Mouse (Mus musculus) cerebellum, adult 9-11 months (tissue): ENCODE measurements around the gene Jdp2.

Source experiments
- DNase-seq: peaks from one replicate; pipeline ENCODE4 v3.0.0; 2022

The Jdp2 gene

DNA sequence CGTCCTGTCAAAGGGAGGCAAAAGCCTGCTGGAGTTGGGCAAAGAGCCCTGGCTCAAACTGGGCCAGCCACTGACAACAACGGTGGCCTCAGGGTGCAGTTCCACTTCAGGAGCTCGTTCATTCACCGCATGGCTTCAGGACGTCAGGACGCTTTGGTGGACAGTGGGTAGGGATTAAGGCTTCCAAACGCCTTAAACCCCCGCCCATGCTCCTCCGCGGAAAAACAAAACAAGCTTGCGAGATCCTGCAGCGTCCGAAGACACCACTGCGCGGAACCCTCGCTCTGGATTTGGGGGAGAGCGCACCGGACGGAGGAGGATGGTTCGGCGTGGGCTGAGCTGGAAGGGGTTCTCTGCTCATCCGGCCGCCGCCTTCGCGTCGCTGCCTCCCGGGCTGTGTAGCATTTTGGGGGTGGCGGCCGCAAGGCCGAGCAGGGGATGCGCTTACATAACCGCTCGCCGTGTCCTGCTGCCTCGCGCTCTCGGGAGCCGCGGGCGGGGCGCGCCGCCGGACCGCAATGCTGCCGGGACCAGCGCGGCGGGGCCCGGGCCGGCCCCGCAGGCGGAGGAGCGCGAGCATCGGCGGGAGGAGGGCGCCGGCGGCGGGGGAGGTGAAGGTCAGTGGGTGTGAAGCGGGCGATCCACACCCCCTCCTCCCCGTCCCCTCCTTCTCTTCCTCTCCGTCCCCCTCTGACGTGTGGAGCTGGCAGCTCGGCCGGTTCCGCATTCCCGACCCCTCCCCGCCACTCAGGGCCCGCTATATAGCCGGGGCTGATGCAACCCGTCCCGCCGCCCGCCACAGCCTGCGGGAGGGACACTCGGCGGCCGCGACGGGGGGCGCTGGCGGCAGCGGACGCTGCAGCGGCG lies at the start of gene Jdp2:
Gene Jdp2, plus strand, starts transcription at position 417 of the 867 bp plus-strand sequence.
- DNase-seq: peak; percentile 88

DNA sequence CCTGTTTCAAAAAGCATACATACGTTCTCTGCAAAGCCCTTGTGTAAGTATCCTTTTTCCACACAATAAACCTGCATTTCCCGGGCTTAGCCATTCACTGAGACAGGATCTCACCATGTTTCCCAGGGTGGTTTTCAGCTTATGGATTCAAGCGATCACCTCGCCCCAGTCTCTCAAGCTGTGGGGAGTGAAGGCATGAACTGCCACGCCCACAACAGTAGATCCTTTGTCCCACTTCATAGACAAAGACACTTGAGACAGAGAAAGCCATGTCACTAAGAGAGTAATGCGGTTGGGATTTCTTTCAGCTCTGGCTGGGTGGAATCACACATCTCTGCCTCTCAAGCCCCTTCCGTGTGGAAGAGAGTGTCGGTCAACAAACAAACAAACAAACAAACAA lies 49.2 kb upstream of the Jdp2 start:
- no peak for DNase-seq

DNA sequence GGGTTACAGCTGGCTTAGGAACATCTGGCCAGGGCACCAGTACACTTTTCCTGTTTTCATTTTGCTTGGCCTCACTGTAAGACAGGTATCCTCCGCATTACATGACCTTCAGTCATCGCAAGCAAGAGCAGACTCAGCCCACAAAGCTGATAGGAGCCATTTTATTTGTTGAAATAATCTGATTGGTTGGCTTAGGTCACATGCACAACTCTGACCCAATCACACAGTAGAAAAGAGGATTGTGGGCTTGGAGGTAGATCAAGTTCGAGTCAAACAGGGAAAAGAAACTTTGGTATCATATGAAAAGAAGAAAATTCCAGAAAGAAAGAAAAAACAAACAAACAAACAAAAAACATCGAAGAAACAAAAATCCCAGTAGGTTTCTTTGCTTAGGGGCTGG lies 48.4 kb upstream of the Jdp2 start:
- DNase-seq: no peak

DNA sequence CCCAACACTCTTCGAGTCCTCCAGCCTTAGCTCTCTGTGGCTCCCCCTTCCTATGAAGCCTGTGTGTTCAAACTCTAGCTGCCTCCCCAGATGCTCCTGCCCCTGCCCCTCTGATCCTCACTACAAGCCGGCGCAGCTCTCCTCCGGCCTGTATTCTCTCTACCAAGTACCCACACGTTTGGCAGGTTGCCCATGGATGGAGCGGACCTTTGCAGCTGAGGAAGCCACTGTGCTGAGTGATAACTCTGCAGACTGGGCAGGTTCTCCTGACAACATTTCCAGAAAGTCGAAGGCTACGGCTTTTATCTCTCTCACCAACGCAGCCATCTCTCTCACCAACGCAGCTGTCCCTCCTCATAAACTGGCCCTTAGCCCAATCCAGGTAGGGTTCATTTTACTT lies 39.5 kb upstream of the Jdp2 start:
- DNase-seq: no peak

DNA sequence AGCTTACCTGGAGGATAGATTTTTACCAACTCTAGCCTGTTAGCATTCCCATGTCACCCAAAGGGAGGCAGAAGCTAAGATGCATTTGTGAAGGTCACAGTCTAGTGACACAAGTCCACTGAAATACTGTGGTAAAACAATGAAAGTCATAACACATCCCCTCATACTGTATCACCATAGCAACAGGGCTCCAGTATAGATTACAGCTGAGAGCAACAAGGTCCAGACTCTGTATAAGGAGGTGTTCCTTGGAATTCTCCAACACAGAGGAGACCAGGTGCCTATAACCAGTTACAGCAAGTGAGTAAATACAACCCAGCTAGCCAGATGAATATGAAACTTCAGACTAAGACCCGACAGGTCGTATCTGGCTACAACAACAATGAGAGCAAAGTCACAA lies 33.4 kb upstream of the Jdp2 start:
- no peak for DNase-seq

DNA sequence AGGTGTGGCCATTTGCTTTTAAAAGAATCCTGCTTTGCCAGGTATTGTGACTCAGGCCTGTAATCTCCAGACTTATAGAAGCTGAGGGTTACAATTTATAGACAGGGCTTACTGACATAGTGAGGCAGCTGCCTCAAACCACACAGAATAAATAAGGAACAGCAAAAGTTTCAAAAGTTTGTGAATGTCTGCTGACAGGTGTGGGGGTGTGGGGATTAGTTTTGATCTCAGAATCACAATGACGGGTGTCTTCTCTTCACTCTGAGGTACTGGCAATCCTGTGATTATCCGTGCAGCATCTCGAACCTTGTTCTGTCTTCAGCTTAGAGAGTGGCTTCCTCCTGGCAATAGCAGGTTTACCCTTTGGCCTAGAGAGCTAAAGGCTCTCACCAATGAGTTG lies 30.5 kb upstream of the Jdp2 start:
- no peak for DNase-seq

DNA sequence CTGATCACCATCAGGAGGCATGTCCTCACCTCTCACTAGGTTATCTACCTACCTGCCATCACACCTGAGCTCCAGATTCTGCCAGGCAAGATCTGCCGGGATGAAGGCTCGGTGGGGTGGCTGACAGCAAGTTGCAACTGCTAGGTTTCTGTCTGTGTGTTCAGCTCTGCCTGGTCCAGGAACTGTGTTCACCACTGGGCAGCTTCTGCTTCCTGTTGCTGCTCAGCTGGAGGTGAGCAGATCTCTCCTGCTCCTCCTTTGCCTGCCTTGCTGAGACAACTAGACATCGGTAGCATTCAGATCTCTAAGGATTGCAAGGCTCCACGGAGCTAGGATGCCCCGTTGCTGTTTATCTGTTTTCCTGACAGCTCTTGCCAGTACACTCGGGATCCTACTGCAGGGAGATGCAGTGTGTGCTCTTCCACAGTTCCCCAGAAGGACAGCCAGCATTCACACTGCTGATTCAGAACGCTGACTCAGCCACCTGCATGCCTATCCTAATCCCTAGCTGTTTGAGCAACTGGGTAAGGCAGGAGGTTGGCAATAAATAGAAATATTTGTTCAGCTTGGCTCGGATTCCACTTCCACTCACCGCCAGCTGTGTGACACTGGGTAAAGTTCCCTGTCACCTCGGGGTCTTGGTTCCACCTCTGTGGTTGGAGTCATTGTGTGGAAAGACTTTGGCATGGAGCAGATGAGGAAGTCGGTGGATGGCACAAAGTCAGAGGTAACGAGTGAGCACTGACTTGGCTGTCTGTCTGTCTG lies 29.3 kb upstream of the Jdp2 start:
- no peak for DNase-seq

DNA sequence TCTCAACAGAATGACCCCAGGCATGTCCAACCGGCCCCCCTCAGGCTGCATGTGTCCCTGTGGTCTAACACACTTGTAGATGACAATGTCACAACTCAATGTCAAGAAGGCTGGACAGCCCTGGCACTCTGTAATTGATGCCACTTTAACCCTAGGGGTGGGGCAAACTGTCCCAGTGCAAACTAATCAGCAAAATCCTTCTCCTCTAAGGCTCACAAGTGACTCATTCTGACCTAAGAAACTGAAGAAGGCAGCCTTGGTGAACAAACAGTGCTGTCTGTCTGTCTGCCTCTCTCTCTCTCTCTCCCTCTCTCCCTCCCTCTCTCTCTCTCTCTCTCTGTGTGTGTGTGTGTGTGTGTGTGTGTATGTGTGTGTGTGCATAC lies 28.7 kb upstream of the Jdp2 start:
- no peak for DNase-seq

DNA sequence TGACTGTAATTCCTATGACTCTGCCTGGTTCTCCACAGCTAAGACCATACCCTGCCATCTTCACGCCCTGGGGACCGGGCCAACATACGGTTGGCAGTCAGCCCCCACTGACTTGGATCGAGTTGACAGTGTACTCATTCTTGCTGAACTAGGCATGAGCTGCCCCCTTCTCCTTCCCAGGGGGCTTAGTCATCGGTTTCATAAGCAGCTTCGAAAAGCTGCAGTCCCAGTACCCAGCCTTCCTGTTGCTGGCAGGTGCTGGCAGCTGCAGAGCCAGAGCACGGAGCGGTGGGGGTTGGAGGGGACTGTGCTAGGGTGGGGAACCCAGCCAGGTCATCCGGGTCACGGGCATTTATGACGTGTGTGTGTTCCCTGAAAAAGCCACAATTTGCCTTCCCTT lies 27.5 kb upstream of the Jdp2 start:
- peak; percentile 31 for DNase-seq

DNA sequence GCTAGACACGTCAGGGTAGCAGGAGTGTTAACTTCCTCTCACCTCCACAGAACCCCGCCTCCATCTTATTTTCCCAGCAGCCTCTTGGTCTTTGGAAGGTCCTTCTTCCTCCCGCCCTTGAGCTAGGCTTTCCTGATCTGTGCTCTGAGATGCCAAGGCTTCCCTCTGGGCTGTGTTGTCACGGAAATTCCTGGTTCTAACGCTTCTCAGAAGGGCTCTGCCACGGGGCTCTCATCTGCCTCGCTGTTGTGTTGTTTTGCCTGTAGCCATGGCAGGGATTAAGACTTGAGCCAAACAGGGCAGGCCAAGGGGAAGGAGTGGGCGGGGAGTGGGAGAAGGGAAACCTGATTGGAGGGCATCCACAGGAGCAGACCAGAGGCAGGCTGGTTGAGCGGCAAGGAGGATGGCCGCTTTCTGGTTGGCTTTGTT lies 26.8 kb upstream of the Jdp2 start:
- DNase-seq: peak; percentile 57

DNA sequence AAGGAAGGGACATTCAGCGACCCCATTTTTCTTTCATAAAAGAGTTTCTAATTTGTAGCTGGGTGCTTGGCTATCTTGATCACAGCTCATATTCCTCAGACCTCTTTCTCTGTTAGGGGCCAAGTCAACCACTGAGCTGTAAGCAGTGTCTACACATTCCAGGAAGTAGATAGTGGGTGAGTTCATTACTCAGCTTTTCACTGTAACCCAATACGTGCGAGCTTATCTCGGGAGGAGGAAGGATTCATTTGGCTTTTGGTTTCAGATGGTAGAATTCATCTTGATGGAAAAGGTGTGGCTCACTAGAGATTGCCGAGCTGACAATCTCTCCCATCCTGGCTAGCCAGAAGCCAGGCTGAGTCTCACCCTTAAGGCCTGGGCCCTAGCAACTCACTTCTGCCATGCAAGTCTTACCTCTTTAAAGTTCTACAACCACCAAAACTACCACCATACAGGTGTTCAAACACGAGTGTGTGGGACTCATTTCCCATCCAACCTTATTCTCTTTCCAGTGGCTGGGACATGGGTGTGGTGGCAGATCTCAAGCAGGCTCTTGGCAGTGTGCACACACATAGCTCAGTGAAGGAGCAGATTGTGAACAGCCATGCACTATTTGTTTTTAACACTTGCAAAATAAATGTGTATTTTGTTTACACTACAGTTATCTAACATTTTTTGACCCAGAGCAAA lies 23.9 kb upstream of the Jdp2 start:
- DNase-seq: no peak

DNA sequence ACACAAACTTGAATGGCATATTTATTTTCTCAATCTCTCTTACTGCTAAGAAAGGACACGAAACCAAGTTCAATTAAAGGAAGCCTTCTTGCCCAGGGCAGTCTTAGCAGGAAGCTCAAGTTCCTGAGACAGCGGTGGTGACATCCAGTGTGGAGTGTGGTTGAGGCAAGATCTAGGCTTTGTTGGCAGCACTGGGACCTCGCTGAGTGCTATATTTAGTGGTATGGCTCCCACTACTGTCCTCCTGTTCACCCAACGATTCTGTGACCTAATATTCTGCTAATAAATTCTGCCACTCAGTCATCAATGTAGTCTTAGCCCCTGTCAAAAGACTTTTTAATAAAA lies 23.4 kb upstream of the Jdp2 start:
- DNase-seq: no peak

DNA sequence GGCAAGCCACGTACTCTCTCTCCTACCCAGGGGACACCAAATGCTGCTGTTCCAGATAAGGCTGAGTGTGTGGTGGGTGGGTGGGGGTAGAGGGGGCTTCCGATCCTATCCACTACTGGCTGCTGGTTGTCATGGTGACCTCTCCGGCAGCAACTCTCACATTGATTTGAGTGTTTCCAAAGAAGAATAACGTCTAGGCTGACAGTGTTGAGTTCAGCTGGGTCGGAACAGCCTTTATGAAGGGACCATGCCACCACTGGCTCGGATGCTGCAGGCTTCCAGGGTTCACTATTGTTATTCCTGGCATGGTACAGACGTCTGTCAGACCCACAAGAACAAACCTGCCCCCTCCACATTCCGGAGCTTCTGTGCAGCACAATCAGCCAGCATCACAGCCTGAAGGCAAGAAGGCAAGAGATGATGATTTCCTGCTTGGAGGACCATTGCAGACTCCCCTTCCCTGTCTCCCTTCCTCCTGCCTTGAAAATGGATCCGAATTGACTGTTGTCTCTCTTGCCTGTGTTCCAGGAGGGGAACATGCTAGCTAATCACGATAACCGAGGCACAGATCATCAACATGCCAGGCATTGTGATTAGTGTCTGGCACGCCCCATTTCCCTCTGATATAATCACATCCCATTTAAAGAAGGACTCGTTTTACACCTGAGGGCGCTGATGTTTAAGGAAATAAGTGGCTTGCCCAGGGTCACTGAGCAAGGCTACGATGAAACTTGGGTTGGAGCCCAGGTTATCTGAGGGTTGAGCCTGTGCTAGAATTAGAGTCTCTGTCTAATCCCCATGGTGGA lies 17.4 kb upstream of the Jdp2 start:
- DNase-seq: no peak

DNA sequence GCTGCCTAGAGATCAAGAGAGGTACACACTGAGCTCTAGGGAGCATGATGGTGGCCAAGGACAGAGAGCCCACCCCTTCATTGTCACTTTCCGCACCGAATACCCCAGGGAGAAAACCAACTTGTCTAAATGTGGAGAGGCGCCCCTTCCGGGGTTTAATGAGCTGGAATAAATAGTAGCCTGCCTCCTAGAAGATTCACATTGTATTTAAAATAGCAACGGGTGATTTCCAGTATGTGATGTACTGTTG lies 16.8 kb upstream of the Jdp2 start:
- no peak for DNase-seq

DNA sequence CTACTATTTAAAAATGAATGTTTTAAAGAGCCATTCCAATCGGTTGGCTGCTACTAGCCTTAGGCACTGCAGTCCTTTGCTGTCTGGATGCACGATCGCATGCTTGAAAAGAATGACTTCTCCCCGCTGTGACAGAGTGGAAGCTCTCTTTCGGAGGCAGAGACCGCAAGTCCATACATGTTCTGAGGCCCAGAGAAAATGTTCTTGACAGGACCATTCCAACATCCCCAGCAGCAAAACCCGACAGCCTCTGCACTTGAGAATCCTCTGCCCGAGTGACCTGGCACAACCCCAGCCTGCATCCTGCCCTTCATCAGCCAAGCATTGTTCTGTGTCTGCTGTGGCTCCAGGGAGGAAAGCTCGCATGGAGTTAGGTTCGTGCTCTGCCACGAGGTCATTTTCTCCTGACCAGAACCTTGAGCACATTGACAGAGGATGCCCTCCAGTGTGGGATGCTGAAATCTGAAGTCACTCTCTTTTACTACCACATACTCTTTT lies 13.0 kb upstream of the Jdp2 start:
- no peak for DNase-seq

DNA sequence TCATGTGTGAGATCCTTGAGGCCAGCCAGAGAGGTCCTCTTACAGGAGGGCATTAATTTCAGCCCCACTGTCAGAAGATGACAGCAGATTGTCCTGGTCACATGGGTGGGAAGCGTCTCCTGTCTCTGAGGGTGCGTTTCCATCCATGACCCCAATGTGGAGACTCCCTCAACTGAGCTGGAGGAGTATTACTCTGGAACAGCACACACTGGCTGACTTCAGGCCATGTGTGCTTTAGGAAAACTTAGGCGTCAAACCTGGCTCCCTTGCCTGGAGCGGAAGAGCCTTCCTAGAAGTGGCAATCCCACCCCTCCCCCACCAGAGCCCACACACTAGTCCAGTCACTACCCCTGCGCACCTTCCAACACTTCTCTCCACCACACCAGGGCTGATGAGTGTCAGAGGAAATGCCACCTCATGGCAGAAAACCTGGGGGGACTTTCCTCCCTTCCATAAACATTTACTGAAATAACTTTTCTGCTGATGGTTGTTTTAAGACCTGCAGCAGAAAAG lies 8.9 kb upstream of the Jdp2 start:
- DNase-seq: no peak

DNA sequence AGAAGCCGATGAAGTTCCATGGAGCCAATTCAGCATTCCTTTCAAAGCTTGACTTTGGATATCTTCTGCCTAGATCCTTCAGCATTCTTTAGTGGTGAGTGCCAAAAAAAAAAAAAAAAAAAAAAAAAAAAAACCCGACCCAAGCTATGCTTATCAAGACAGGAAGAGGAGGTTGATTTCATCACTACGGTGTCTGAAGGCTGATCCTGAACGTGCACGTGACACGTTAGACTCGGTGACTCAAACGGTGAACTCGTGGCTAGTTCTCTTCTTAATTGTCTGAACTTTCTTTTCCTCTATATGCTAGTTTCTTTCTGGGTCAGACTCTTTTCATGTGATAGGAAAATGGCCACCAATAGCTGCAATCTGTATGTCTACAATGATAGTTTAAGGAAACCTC lies 5.9 kb upstream of the Jdp2 start:
- DNase-seq: no peak

DNA sequence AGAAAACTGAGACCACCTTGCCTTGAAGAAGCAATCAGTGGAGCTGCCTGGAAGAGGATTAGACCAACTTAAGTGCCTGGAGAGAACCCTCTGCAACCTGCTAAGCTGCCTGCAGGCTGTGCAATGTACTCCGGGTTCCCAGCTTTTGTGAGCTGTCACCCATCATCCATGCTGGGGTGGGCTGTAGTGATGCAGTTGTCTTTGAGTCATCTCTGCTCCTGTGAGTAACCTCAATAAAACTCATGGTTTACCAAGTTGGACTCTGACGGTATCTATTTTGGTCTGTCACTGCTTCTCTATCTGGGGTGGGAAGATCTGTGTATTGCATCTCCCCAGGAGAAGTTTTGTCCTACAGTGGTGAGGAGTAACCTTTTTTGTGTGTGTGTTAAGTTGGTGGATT lies 4.4 kb upstream of the Jdp2 start:
- DNase-seq: no peak

DNA sequence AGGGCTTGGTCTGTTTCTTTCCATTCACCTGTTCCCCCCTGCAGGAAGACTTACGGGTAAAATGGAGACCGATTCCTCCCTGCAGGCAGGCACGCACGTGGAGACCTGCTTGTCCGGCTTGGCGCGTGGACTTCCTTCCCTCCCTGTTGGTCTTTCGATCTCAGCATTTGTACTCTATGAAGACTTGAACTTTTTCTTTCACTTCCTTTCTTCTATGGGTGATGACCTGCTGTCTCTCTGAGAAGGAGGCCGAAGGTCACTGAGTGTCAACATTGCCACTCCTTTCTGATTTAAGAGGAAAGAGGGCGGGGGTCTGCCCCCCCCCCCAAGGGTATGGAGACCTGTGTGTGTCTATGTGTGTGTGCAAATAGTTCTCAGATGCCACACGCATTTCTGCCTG lies 774 bp upstream of the Jdp2 start:
- no peak for DNase-seq

DNA sequence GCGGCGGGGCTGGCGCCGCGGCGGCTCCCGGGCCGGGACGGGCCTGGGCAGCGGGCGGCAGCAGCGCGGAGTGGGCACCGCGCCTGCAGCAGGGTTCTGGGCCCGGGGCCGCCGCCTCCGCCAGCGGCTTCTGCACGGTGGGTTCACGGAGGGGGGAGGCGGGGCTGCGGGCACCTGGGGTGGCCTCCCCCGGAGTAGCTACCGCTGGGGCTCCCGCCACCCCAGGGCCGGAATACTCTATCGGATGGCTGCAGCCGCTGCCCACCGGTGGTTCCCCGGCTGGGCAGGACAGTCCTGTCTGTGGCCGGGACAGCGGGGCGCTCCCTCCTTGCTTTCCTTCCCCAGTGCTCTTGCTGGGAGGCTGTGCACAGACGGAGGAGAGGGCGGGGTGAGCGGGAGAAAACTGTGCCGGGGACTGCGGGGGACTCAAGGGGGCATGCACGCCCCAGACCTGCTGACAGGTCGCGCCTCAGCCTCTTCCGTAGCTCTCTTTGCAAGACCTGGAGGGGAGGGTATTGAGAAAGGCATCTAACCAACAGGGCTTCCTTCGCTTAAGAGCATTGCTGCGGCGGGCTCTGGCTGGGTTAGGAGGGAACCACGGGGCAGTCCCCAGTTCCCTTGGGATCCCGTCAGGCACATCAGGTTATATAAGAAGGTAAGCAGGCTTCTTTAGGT lies 788 bp downstream of the Jdp2 start:
- peak; percentile 72 for DNase-seq

DNA sequence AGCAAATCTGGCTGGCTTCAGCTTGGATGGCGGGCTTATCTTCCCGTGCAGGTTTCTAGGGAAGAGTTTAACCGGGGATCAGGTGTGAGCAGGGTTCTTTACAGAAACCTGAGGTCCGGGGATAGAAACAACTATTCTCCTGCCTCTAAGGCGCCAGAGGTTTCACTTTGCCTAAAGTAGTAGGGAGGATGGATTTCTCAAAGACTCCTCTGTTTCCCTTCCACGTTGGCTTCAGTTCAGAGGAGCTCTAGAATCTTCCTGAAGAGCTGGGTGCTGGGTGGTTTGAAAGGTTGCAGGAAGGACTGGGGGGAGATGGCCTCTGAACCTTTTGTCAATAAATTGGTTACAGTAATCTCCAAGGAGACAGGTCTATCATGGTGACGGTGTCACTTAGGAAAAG lies 1.8 kb downstream of the Jdp2 start:
- DNase-seq: peak; percentile 27

DNA sequence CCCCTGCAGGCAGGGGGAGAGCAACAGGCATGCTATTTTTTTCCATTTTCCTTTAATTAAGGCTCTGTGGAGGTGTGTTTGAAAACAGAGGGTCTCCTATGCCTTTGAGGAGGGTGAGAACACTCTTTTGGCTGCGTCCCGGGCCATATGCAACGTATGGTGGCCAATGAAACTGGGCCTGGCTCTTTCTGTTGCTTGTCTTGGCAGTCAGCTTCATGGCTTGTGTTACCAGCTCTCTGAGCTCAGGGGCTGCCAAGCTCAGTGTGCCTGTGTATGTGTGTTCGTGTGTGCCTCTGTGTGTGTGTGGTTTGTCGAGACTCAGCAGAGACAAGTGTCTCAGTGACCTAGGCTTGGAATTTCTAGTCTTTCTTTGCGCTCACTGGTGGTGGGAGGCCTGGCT lies 2.7 kb downstream of the Jdp2 start:
- DNase-seq: peak; percentile 50
